Mouse (Mus musculus): ENCODE measurements around the gene Camk1d.

GRCm38 (mm10) chr2:5553264-5553663 lies 161.1 kb downstream of the Camk1d start:
- TF ChIP-seq POLR2A (IDR thresholded peaks at IDR 0.05; ENCODE audit: low read depth, low read length) (no peak), CTCF (conservative IDR thresholded peaks at IDR 0.05; ENCODE audit: insufficient read depth, insufficient read length, low read depth, low read length) (no peak)

Measured in kidney, adult 2 months (tissue).